Comparison of ENCODE assay signal across 8 mouse cellular contexts in the genomic region with DNA sequence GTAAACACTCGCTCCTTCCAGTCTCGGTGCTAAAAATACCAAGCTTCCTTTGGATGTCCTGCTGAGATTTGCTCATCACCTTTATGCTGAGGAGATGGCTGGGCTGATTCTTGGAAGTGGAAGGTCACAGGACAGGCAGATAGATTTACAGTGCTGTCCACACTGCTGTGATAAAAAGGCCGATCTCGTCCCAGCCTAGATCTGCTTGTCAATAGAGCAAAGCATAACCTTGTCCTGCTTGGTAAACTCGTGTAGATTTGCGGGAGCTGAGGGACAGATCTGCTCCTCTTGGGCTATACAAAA. TPM values are rescaled to one million over a fixed set of nuclear protein-coding genes. Genes with fewer than 3 reads are reported as not detected.
DNase-seq lines count a peak whose midpoint lies in the region; ATAC-seq and TF ChIP-seq lines count a peak whose summit lies in the region.

No protein-coding gene starts in this region.

- no peak for TF ChIP-seq POLR2A in heart, adult 2 months (IDR thresholded peaks at IDR 0.05; ENCODE audit: insufficient read depth, low read depth, low read length)
- TF ChIP-seq POLR2A in testis, adult 2 months (IDR thresholded peaks at IDR 0.05; ENCODE audit: control insufficient read depth, low read depth, low read length), result no peak

- 16% methylated on average over 6 of the region's 6 CpGs for WGBS in heart, adult 2 months
- 10% methylated on average over 6 of the region's 6 CpGs for WGBS in liver, embryonic 12.5 days (ENCODE audit: insufficient replicate concordance)

- H3K4me1 ChIP-seq in heart, adult 2 months (ENCODE audit: control insufficient read depth, insufficient read depth, low read length), result peaks cover 18% of the 10 kb centered on the region
- H3K4me1 ChIP-seq in testis, adult 2 months (ENCODE audit: control insufficient read depth, insufficient read depth, low read length), result peaks cover 11% of the 10 kb centered on the region
- H3K4me1 ChIP-seq in liver, embryonic 12.5 days, result peaks cover 59% of the 10 kb centered on the region

- ATAC-seq in liver, embryonic 12.5 days, result no peak
- no peak; the same call in 1 of the 2 replicates for ATAC-seq in frontal cortex, adult (ENCODE audit: low TSS enrichment)

- H3K9me3 ChIP-seq in liver, embryonic 12.5 days (replicated peaks), result no peaks in the 10 kb centered on the region

- H3K9ac ChIP-seq in heart, adult 2 months (ENCODE audit: low read depth, low read length), result peak overlapping the region; percentile 71
- peak overlapping the region; percentile 66 for H3K9ac ChIP-seq in liver, embryonic 12.5 days

- intact Hi-C loops in heart, adult 2 months (cut with DNase I), result no loop called here

- peak overlapping the region; percentile 48 for H3K4me3 ChIP-seq in heart, adult 2 months
- peak overlapping the region; percentile 84 for H3K4me3 ChIP-seq in testis, adult 2 months (ENCODE audit: control insufficient read depth, low read depth, low read length)
- H3K4me3 ChIP-seq in liver, embryonic 12.5 days, result peak overlapping the region; percentile 88

- no peak for TF ChIP-seq CTCF in heart, adult 2 months (IDR thresholded peaks at IDR 0.05)
- TF ChIP-seq CTCF in testis, adult 2 months (IDR thresholded peaks at IDR 0.05; ENCODE audit: control insufficient read depth, insufficient read depth, insufficient replicate concordance, low read depth, low read length), result no peak

- 0 out of 2 replicates have a peak, but pooled peaks cover 7% of the 10 kb centered on the region for H3K79me2 ChIP-seq in heart, adult 2 months (replicated peaks; ENCODE audit: control insufficient read depth, insufficient read depth, low read length)

- H3K27me3 ChIP-seq in heart, adult 2 months (ENCODE audit: control insufficient read depth, insufficient read depth, low read length), result no peaks in the 10 kb centered on the region
- H3K27me3 ChIP-seq in testis, adult 2 months (ENCODE audit: control insufficient read depth, insufficient read depth, low read length), result no peaks in the 10 kb centered on the region
- no peaks in the 10 kb centered on the region for H3K27me3 ChIP-seq in liver, embryonic 12.5 days (replicated peaks)

- TF ChIP-seq EP300 in heart, adult 2 months (IDR thresholded peaks at IDR 0.05; ENCODE audit: insufficient read depth, low read depth, low read length), result no peak

- DNase-seq in heart, adult 2 months, result no peak
- DNase-seq in heart, adult 8-10 months (ENCODE audit: low spot score), result no peak
- DNase-seq in testis, postnatal 14 days (ENCODE audit: low spot score), result no peak
- no peak for DNase-seq in adrenal gland, adult 18-20 months (ENCODE audit: low spot score in 2 of 2)
- DNase-seq in adrenal gland, adult 2 months, result no peak

- H3K4me2 ChIP-seq in liver, embryonic 12.5 days, result peak overlapping the region; percentile 95

- H3K36me3 ChIP-seq in heart, adult 2 months (ENCODE audit: control insufficient read depth, insufficient read depth, low read length), result peaks cover 2% of the 10 kb centered on the region
- no peaks in the 10 kb centered on the region for H3K36me3 ChIP-seq in testis, adult 2 months (ENCODE audit: control insufficient read depth, insufficient read depth, low read length)
- no peaks in the 10 kb centered on the region for H3K36me3 ChIP-seq in liver, embryonic 12.5 days

- peak overlapping the region; percentile 72 for H3K27ac ChIP-seq in heart, adult 2 months
- H3K27ac ChIP-seq in testis, adult 2 months (ENCODE audit: control insufficient read depth, insufficient read depth, low read depth, low read length), result peak overlapping the region; percentile 65
- H3K27ac ChIP-seq in liver, embryonic 12.5 days, result peak overlapping the region; percentile 76

RNA-seq across cellular contexts. Expression of a gene that starts 0.9 kb away (rescaled TPM):
- 10 to 100 TPM; 11.8 to 18.6 TPM for total RNA-seq in heart, adult 2 months (2021)
- 25.7 and 26.4 TPM in 2 replicates for polyA plus RNA-seq in heart, adult 2 months (2012; rRNA removed)
- total RNA-seq in heart, adult 8-10 months (2022), result 10 to 100 TPM in 2 of 4 experiments, 1 to 10 TPM in 2; 9.8 to 18.6 (median 10.8) TPM
- polyA plus RNA-seq in testis, adult 2 months (2012; rRNA removed), result 7.2 and 7.8 TPM in 2 replicates
- 44.5 and 44.6 TPM in 2 replicates for polyA plus RNA-seq in liver, embryonic 12.5 days (2016; fragmentation: Nextera tagmentation; extraction: Ambion mirVana)
- total RNA-seq in adrenal gland, adult 18-20 months (2021), result 10 to 100 TPM; 33.7 to 35.0 TPM
- 10 to 100 TPM; 26.3 to 35.8 TPM for total RNA-seq in adrenal gland, adult 2 months (2021)
- polyA plus RNA-seq in adrenal gland, adult 2 months (2012; rRNA removed), result 30.7 and 31.2 TPM in 2 replicates

RNA-seq across cellular contexts. Expression of a gene that starts 46.0 kb away (rescaled TPM):
- 10 to 100 TPM; 27.1 to 32.4 TPM for total RNA-seq in heart, adult 2 months (2021)
- polyA plus RNA-seq in heart, adult 2 months (2012; rRNA removed), result 13.5 and 16.6 TPM in 2 replicates
- 10 to 100 TPM; 24.7 to 39.2 (median 28.2) TPM for total RNA-seq in heart, adult 8-10 months (2022)
- polyA plus RNA-seq in testis, adult 2 months (2012; rRNA removed), result 41.1 and 45.1 TPM in 2 replicates
- 77.7 and 79.0 TPM in 2 replicates for polyA plus RNA-seq in liver, embryonic 12.5 days (2016; fragmentation: Nextera tagmentation; extraction: Ambion mirVana)
- total RNA-seq in adrenal gland, adult 18-20 months (2021), result 100 to 1,000 TPM; 109 to 216 TPM
- total RNA-seq in adrenal gland, adult 2 months (2021), result 100 to 1,000 TPM in 1 of 2 experiments, 10 to 100 TPM in 1; 98.0 to 158 TPM
- 26.2 and 36.3 TPM in 2 replicates for polyA plus RNA-seq in adrenal gland, adult 2 months (2012; rRNA removed)
